Mouse (Mus musculus) G1E (cell line): ENCODE measurements around the gene Stat4.

Experiments used
- CTCF ChIP-seq: IDR thresholded peaks from 2 replicates; pipeline ENCODE4 v1.5.1; 2012; ENCODE audit warnings: low read depth, low read length, inconsistent platforms, mixed read lengths
- GATA1 ChIP-seq: IDR thresholded peaks from 2 replicates; pipeline ENCODE4 v1.6.1; 2012; ENCODE audit warnings: borderline replicate concordance, low read length, inconsistent platforms, mixed read lengths
- POLR2AphosphoS5 ChIP-seq: IDR thresholded peaks from 2 replicates; pipeline ENCODE4 v1.6.1; 2012; ENCODE audit warnings: low read depth, low read length, inconsistent platforms; ENCODE audit not compliant: insufficient replicate concordance
- TAL1 ChIP-seq: conservative IDR thresholded peaks from 2 replicates; pipeline ENCODE4 v1.6.1; 2012; ENCODE audit warnings: low read depth, low read length, inconsistent platforms, mixed read lengths

GRCm38 (mm10) chr1:52012231-52012630 lies 25.3 kb downstream of the Stat4 start:
- TF ChIP-seq CTCF (no peak), GATA1 (no peak), POLR2AphosphoS5 (no peak), TAL1 (no peak)
